Mouse (Mus musculus): ENCODE data around the gene Gm10447. TPM values are rescaled to one million over a fixed set of nuclear protein-coding genes. Genes with fewer than 3 reads are reported as not detected.

Gene Gm10447
- total RNA-seq, 2 experiments from 2014 or later, result 0.22 to 0.34 TPM

- DNase-seq (ENCODE audit: low spot score in 2 of 2), result peak; percentile 74 to 77
- intact Hi-C loops (cut with DNase I), result loop anchor here (2.0 to 5.0 kb wide), 2 partner anchors 41 to 102 kb away; no protein-coding TSS in a partner anchor
Observed at GRCm38 (mm10) chr11:53479783-53480301, 22.9 kb upstream of the Gm10447 start, which contains the start of the genes Gm9945 and Sowaha. Gm9945 (plus strand) TSS chr11:53480166. Sowaha (minus strand) TSS chr11:53480274.

GRCm38 (mm10) chr11:53479171-53479782 lies 22.4 kb upstream of the Gm10447 start:
- DNase-seq (ENCODE audit: low spot score in 2 of 2), result peak in 1 of 2 experiments; percentile 43
- intact Hi-C loops (cut with DNase I), result loop anchor here (2.0 to 5.0 kb wide), 2 partner anchors 42 to 103 kb away; no protein-coding TSS in a partner anchor

GRCm38 (mm10) chr11:53478383-53479170 lies 21.7 kb upstream of the Gm10447 start:
- intact Hi-C loops (cut with DNase I), result loop anchor here (2.0 to 5.0 kb wide), 2 partner anchors 42 to 104 kb away; no protein-coding TSS in a partner anchor
- DNase-seq (ENCODE audit: low spot score in 2 of 2), result peak; percentile 61 to 70

GRCm38 (mm10) chr11:53477833-53478232 lies 20.9 kb upstream of the Gm10447 start:
- intact Hi-C loops (cut with DNase I), result loop anchor here (2.0 to 5.0 kb wide), 2 partner anchors 43 to 104 kb away; no protein-coding TSS in a partner anchor
- no peak for DNase-seq (ENCODE audit: low spot score in 2 of 2)

GRCm38 (mm10) chr11:53475620-53476019 lies 18.7 kb upstream of the Gm10447 start:
- intact Hi-C loops (cut with DNase I), result loop anchor here (5.0 kb wide), 1 partner anchor 107 kb away; no protein-coding TSS in a partner anchor

GRCm38 (mm10) chr11:53472709-53473108 lies 15.8 kb upstream of the Gm10447 start:
- no peak for DNase-seq (ENCODE audit: low spot score in 2 of 2)
- intact Hi-C loops (cut with DNase I), result loop anchor here (5.0 kb wide), 1 partner anchor 95 kb away; the partner anchor contains the start of gene Kif3a

More at GRCm38 (mm10) chr11:53475620-53476019, 18.7 kb upstream of the Gm10447 start:
- DNase-seq (ENCODE audit: low spot score in 2 of 2), result no peak

- intact Hi-C loops (cut with DNase I), result loop anchor here (2.0 to 5.0 kb wide), 4 partner anchors 53 to 267 kb away; partner anchors contain the start of gene Kif3a
- DNase-seq (ENCODE audit: low spot score in 2 of 2), result peak; percentile 91 to 94
Observed at GRCm38 (mm10) chr11:53469968-53470695, 13.2 kb upstream of the Gm10447 start, which contains the start of gene Gm9837. Gm9837 (minus strand) TSS chr11:53470479.

- no peak for DNase-seq (ENCODE audit: low spot score in 2 of 2)
- intact Hi-C loops (cut with DNase I), result loop anchor here (5.0 kb wide), 2 partner anchors 158 to 268 kb away; no protein-coding TSS in a partner anchor
Observed at GRCm38 (mm10) chr11:53469294-53469967, 12.5 kb upstream of the Gm10447 start.

GRCm38 (mm10) chr11:53466231-53466971 lies 9.5 kb upstream of the Gm10447 start:
- peak; percentile 83 to 87 for DNase-seq (ENCODE audit: low spot score in 2 of 2)
- intact Hi-C loops (cut with DNase I), result loop anchor here (5.0 kb wide), 2 partner anchors 161 to 271 kb away; no protein-coding TSS in a partner anchor

GRCm38 (mm10) chr11:53463551-53464424 lies 6.9 kb upstream of the Gm10447 start:
- peak; percentile 74 to 82 for DNase-seq (ENCODE audit: low spot score in 2 of 2)
- intact Hi-C loops (cut with DNase I), result no loop called here

- no peak for DNase-seq (ENCODE audit: low spot score in 2 of 2)
- intact Hi-C loops (cut with DNase I), result no loop called here
Observed at GRCm38 (mm10) chr11:53461727-53462126, 4.8 kb upstream of the Gm10447 start.

GRCm38 (mm10) chr11:53460192-53460591 lies 3.3 kb upstream of the Gm10447 start:
- intact Hi-C loops (cut with DNase I), result no loop called here
- no peak for DNase-seq (ENCODE audit: low spot score in 2 of 2)

GRCm38 (mm10) chr11:53458996-53459395 lies 2.1 kb upstream of the Gm10447 start:
- DNase-seq (ENCODE audit: low spot score in 2 of 2), result no peak
- intact Hi-C loops (cut with DNase I), result no loop called here

- intact Hi-C loops (cut with DNase I), result no loop called here
- no peak for DNase-seq (ENCODE audit: low spot score in 2 of 2)
Observed at GRCm38 (mm10) chr11:53457372-53457954, 553 bp upstream of the Gm10447 start.

- DNase-seq (ENCODE audit: low spot score in 2 of 2), result no peak
- intact Hi-C loops (cut with DNase I), result no loop called here
Observed at GRCm38 (mm10) chr11:53453031-53453430, 3.9 kb downstream of the Gm10447 start.

- DNase-seq (ENCODE audit: low spot score in 2 of 2), result no peak
- intact Hi-C loops (cut with DNase I), result no loop called here
Observed at GRCm38 (mm10) chr11:53452396-53452795, 4.5 kb downstream of the Gm10447 start.

- no peak for DNase-seq (ENCODE audit: low spot score in 2 of 2)
- intact Hi-C loops (cut with DNase I), result no loop called here
Observed at GRCm38 (mm10) chr11:53451361-53451760, 5.5 kb downstream of the Gm10447 start.

All from left cerebral cortex, postnatal 36 days (tissue).